In the genomic region with DNA sequence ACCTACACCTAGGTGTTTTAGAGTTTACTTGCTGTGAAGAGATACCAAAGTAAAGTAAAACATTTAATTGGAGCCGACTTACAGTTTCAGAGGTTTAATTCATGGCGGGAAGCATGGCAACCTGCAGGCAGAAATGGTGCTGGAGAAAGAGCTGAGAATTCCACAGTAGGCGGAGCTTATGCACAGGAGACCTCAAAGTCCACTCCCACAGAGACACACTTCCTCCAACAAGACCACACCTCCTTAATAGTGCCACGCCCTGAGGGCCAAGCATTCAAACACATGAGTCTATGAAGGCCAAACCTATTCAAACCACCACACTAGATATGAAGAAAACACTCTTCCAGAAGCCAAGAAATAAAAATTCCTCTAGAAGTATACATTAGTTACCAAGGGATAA, we compare ENCODE assay signal across 26 mouse cellular contexts.
DNase-seq lines count a peak whose midpoint lies in the region; ATAC-seq and TF ChIP-seq lines count a peak whose summit lies in the region.
"Had no signal": no experiment of that assay in that cellular context is flagged by ENCODE, and none has a peak within 500 bp of the region (broad histone marks: within the 10 kb centered on the region; RNA-seq: fewer than 3 reads in every experiment).

No protein-coding gene starts in this region.

- no peak overlapping the region for H3K4me3 ChIP-seq in heart, adult 2 months
- H3K4me3 ChIP-seq in kidney, embryonic 15.5 days (replicated peaks) = no peak overlapping the region
- H3K4me3 ChIP-seq: embryonic facial prominence, embryonic 13.5 days; embryonic facial prominence, embryonic 15.5 days; erythroblast, embryonic 14.5 days; forebrain, embryonic 10.5 days; forebrain, embryonic 12.5 days had no signal

- TF ChIP-seq EP300 in heart, adult 2 months (IDR thresholded peaks at IDR 0.05; ENCODE audit: insufficient read depth, low read depth, low read length) = no peak

- no peaks in the 10 kb centered on the region for H3K79me2 ChIP-seq in heart, adult 2 months (replicated peaks; ENCODE audit: control insufficient read depth, insufficient read depth, low read length)

- no peak overlapping the region for H3K4me2 ChIP-seq in kidney, embryonic 15.5 days
- H3K4me2 ChIP-seq: embryonic facial prominence, embryonic 13.5 days; embryonic facial prominence, embryonic 15.5 days; forebrain, embryonic 12.5 days had no signal

- TF ChIP-seq CTCF in heart, adult 2 months (IDR thresholded peaks at IDR 0.05) = no peak

- no peaks in the 10 kb centered on the region for H3K27me3 ChIP-seq in heart, adult 2 months (ENCODE audit: control insufficient read depth, insufficient read depth, low read length)
- H3K27me3 ChIP-seq in kidney, embryonic 15.5 days = no peaks in the 10 kb centered on the region
- H3K27me3 ChIP-seq: CH12.LX; embryonic facial prominence, embryonic 13.5 days; embryonic facial prominence, embryonic 15.5 days; forebrain, embryonic 12.5 days; Patski had no signal

- no peak for TF ChIP-seq POLR2A in heart, adult 2 months (IDR thresholded peaks at IDR 0.05; ENCODE audit: insufficient read depth, low read depth, low read length)

- ATAC-seq in kidney, embryonic 15.5 days (replicated peaks; ENCODE audit: low FRiP score) = no peak
- ATAC-seq: activated CD4-positive, CD25-positive, alpha-beta regulatory T cell, adult 4 months; CD4-positive, CD25-positive, alpha-beta regulatory T cell, adult 4 months; forebrain, embryonic 14.5 days; forebrain, embryonic 16.5 days; Patski had no signal

- no peaks in the 10 kb centered on the region for H3K36me3 ChIP-seq in heart, adult 2 months (ENCODE audit: control insufficient read depth, insufficient read depth, low read length)
- H3K36me3 ChIP-seq in kidney, embryonic 15.5 days = no peaks in the 10 kb centered on the region
- H3K36me3 ChIP-seq: embryonic facial prominence, embryonic 13.5 days; embryonic facial prominence, embryonic 15.5 days; forebrain, embryonic 10.5 days; forebrain, embryonic 12.5 days had no signal

- H3K27ac ChIP-seq in heart, adult 2 months = no peak overlapping the region
- no peak overlapping the region for H3K27ac ChIP-seq in kidney, embryonic 15.5 days
- H3K27ac ChIP-seq: embryonic facial prominence, embryonic 13.5 days; embryonic facial prominence, embryonic 15.5 days; forebrain, embryonic 10.5 days; forebrain, embryonic 12.5 days had no signal

- intact Hi-C loops in heart, adult 2 months (cut with DNase I) = no loop called here

- no peak overlapping the region for H3K9ac ChIP-seq in heart, adult 2 months (ENCODE audit: low read depth, low read length)
- no peak overlapping the region for H3K9ac ChIP-seq in kidney, embryonic 15.5 days
- H3K9ac ChIP-seq: embryonic facial prominence, embryonic 13.5 days; embryonic facial prominence, embryonic 15.5 days; forebrain, embryonic 12.5 days had no signal

- no peaks in the 10 kb centered on the region for H3K4me1 ChIP-seq in heart, adult 2 months (ENCODE audit: control insufficient read depth, insufficient read depth, low read length)
- H3K4me1 ChIP-seq in kidney, embryonic 15.5 days = no peaks in the 10 kb centered on the region
- H3K4me1 ChIP-seq: embryonic facial prominence, embryonic 15.5 days; forebrain, embryonic 10.5 days; forebrain, embryonic 12.5 days had no signal

- no peaks in the 10 kb centered on the region for H3K9me3 ChIP-seq in kidney, embryonic 15.5 days (replicated peaks)
- H3K9me3 ChIP-seq: embryonic facial prominence, embryonic 15.5 days had no signal

- 96% methylated on average over 4 of the region's 4 CpGs for WGBS in heart, adult 2 months
- 90% methylated on average over 4 of the region's 4 CpGs for WGBS in kidney, embryonic 15.5 days

- peak; percentile 62 for DNase-seq in heart, adult 11 months
- no peak for DNase-seq in heart, adult 2 months
- DNase-seq in R1 (ENCODE audit: low read depth, low spot score) = peak; percentile 63
- no peak for DNase-seq in cerebellum, postnatal 10 days
- DNase-seq: adrenal gland, adult 8-10 months; adrenal gland, postnatal 14 days; adrenal gland, postnatal 36 days; B cell, adult 2 months; cerebellum, adult 11-12 months; cerebellum, adult 2 months; cerebellum, adult 9-10 months; cerebellum, postnatal 14 days; cerebellum, postnatal 36 days; embryo, embryonic 11 days had no signal

Comparison
In these comparisons a context has a peak if more than half of its experiments do, and no peak if none do; other contexts are left out.
1. DNase-seq: peak in heart, adult 11 months (single experiment) and R1 (single experiment); none in heart, adult 2 months (0 of 2) and cerebellum, postnatal 10 days (0 of 2).